Mouse (Mus musculus): ENCODE measurements around the gene Ilvbl.
"Not testable (repeated sequence)": the region's sequence is repeated elsewhere in the genome, so short reads cannot be mapped to it uniquely, and the experiment has no call there.

Ilvbl gene

GRCm38 (mm10) chr10:78591406-78592328, 17.5 kb downstream of the Ilvbl start, which contains the start of gene Syde1:
TSS of gene Syde1 (minus strand) at chr10:78591964.
- in situ Hi-C loops (cut with MboI) = no loop called here

- in situ Hi-C loops (cut with MboI) = no loop called here
Measured at GRCm38 (mm10) chr10:78592856-78593379, 18.8 kb downstream of the Ilvbl start.

- in situ Hi-C loops (cut with MboI) = no loop called here
Measured at GRCm38 (mm10) chr10:78593736-78594135, 19.6 kb downstream of the Ilvbl start.

- in situ Hi-C loops (cut with MboI) = no loop called here
Measured at GRCm38 (mm10) chr10:78594157-78594556, 20.0 kb downstream of the Ilvbl start.

- in situ Hi-C loops (cut with MboI) = no loop called here
Measured at GRCm38 (mm10) chr10:78594566-78594965, 20.4 kb downstream of the Ilvbl start.

- in situ Hi-C loops (cut with MboI) = no loop called here
Measured at GRCm38 (mm10) chr10:78599865-78600264, 25.7 kb downstream of the Ilvbl start.

GRCm38 (mm10) chr10:78605080-78605479, 30.9 kb downstream of the Ilvbl start:
- in situ Hi-C loops (cut with MboI) = no loop called here

- in situ Hi-C loops (cut with MboI) = no loop called here
Measured at GRCm38 (mm10) chr10:78607602-78608001, 33.5 kb downstream of the Ilvbl start.

GRCm38 (mm10) chr10:78617974-78618373, 43.8 kb downstream of the Ilvbl start, which contains the start of gene Olfr1357:
TSS of gene Olfr1357 (minus strand) at chr10:78618074.
- in situ Hi-C loops (cut with MboI) = no loop called here

- in situ Hi-C loops (cut with MboI) = not testable (repeated sequence)
Measured at GRCm38 (mm10) chr10:78623143-78623542, 49.0 kb downstream of the Ilvbl start.

- in situ Hi-C loops (cut with MboI) = no loop called here
Measured at GRCm38 (mm10) chr10:78630194-78630593, 56.0 kb downstream of the Ilvbl start.

GRCm38 (mm10) chr10:78632311-78632710, 58.2 kb downstream of the Ilvbl start:
- in situ Hi-C loops (cut with MboI) = no loop called here
